8 mouse cellular contexts compared by ENCODE assay signal in genomic region chr10:84172828-84173321, GRCm38 (mm10).
DNase-seq lines count a peak whose midpoint lies in the region; ATAC-seq and TF ChIP-seq lines count a peak whose summit lies in the region.

No protein-coding gene starts in this region.

- no peak for TF ChIP-seq CTCF in forebrain, postnatal 0 days (IDR thresholded peaks at IDR 0.05; ENCODE audit: low read depth)

- no peak overlapping the region for H3K4me2 ChIP-seq in forebrain, postnatal 0 days (ENCODE audit: low read depth)
- H3K4me2 ChIP-seq in forebrain, embryonic 13.5 days: no peak overlapping the region

- H3K36me3 ChIP-seq in forebrain, postnatal 0 days (ENCODE audit: insufficient read depth): no peaks in the 10 kb centered on the region
- H3K36me3 ChIP-seq in forebrain, embryonic 13.5 days (ENCODE audit: poor library complexity, severe bottlenecking): no peaks in the 10 kb centered on the region

- H3K27ac ChIP-seq in forebrain, postnatal 0 days (ENCODE audit: low read depth, low read length): no peak overlapping the region
- no peak overlapping the region for H3K27ac ChIP-seq in forebrain, embryonic 13.5 days

- no peaks in the 10 kb centered on the region for H3K9me3 ChIP-seq in forebrain, postnatal 0 days (ENCODE audit: low read length)
- no peaks in the 10 kb centered on the region for H3K9me3 ChIP-seq in forebrain, embryonic 13.5 days (replicated peaks)

- 49% methylated on average over 4 of the region's 4 CpGs for WGBS in forebrain, postnatal 0 days
- 72% methylated on average over 4 of the region's 4 CpGs for WGBS in forebrain, embryonic 13.5 days

- ATAC-seq in forebrain, postnatal 0 days: peak; percentile 76
- ATAC-seq in forebrain, embryonic 13.5 days: no peak

- no peaks in the 10 kb centered on the region for H3K27me3 ChIP-seq in forebrain, postnatal 0 days (ENCODE audit: insufficient read depth, low read length)
- no peaks in the 10 kb centered on the region for H3K27me3 ChIP-seq in forebrain, embryonic 13.5 days

- peak; percentile 49 for DNase-seq in forebrain, postnatal 0 days
- DNase-seq in adrenal gland, postnatal 14 days: peak; percentile 47
- DNase-seq in gastrocnemius, adult 8-10 months (ENCODE audit: low spot score in 2 of 2): peak; percentile 64 to 66
- peak; percentile 72 to 74 for DNase-seq in left cerebral cortex, adult 9 months (ENCODE audit: low spot score in 2 of 2)
- peak; percentile 62 to 68 for DNase-seq in right cerebral cortex, adult 2 months (ENCODE audit: low spot score in 2 of 2)
- no peak for DNase-seq in T-cell, adult 2 months (ENCODE audit: low spot score)
- DNase-seq in kidney, adult 8-10 months: no peak

- H3K4me3 ChIP-seq in forebrain, postnatal 0 days (ENCODE audit: low read depth, low read length): no peak overlapping the region
- no peak overlapping the region for H3K4me3 ChIP-seq in forebrain, embryonic 13.5 days

- H3K9ac ChIP-seq in forebrain, postnatal 0 days: no peak overlapping the region
- no peak overlapping the region for H3K9ac ChIP-seq in forebrain, embryonic 13.5 days

- H3K4me1 ChIP-seq in forebrain, postnatal 0 days (ENCODE audit: insufficient read depth): peaks cover 8% of the 10 kb centered on the region; the same call in 1 of the 2 replicates
- H3K4me1 ChIP-seq in forebrain, embryonic 13.5 days: 0 out of 2 replicates have a peak, but pooled peaks cover 3% of the 10 kb centered on the region

Comparison
In these comparisons a context has a peak if more than half of its experiments do, and no peak if none do; other contexts are left out.
1. DNase-seq: peak in forebrain, postnatal 0 days (single experiment), adrenal gland, postnatal 14 days (single experiment), gastrocnemius, adult 8-10 months (2 of 2), left cerebral cortex, adult 9 months (2 of 2) and right cerebral cortex, adult 2 months (2 of 2); none in T-cell, adult 2 months (single experiment) and kidney, adult 8-10 months (0 of 2).